Mouse (Mus musculus) G1E-ER4 (cell line): Measurements from ENCODE around the gene Rhox3e. TPM values are rescaled to one million over a fixed set of nuclear protein-coding genes. Genes with fewer than 3 reads are reported as not detected.
"Not testable (repeated sequence)": the region's sequence is repeated elsewhere in the genome, so short reads cannot be mapped to it uniquely, and the experiment has no call there.

Experiments
- GATA1 ChIP-seq: IDR thresholded peaks from one replicate; pipeline ENCODE4 v1.8.0; 2012; ENCODE audit warnings: low read length, inconsistent platforms
- polyA plus RNA-seq: library from polyadenylated mRNA; stranded (reverse); fragments of >175 nt; gene quantifications from 2 replicates; pipeline ENCODE4 v1.2.3, GENCODE M21; 2012

The Rhox3e gene
- polyA plus RNA-seq = not detected in 2 replicates

DNA sequence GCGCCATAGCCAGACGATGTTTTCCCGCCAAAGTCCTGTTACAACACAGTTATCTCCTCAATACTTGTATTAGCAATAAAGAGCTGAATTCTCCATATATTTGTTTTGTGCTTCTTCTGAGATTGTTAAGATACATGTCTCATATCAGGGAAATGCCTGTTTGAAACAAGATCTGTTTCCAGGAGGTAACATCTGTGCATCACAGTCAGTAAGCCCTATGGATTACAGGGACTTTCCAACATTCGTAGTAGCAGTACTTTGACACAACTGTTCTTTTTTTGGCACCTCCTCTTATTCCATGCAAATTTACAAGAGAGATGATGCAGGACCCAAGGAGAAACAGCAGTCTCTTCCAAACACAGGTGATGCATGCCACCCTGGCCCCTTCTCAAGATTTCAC lies at the start of gene Rhox3e:
Rhox3e (plus strand) TSS at position 301 of the 400 bp plus-strand sequence.
- not testable (repeated sequence) for TF ChIP-seq GATA1

- not testable (repeated sequence) for TF ChIP-seq GATA1
Measured at GRCm38 (mm10) chrX:37514059-37514458, 27.8 kb upstream of the Rhox3e start, which contains the start of gene Rhox4d. Rhox4d (plus strand) TSS chrX:37514359.

- TF ChIP-seq GATA1 = not testable (repeated sequence)
Measured at GRCm38 (mm10) chrX:37530152-37530551, 11.7 kb upstream of the Rhox3e start, which contains the start of gene Rhox2e. Rhox2e (plus strand) TSS chrX:37530452.

GRCm38 (mm10) chrX:37557112-37557511 lies 15.3 kb downstream of the Rhox3e start, which contains the start of gene Rhox4e:
Rhox4e (plus strand) TSS chrX:37557412.
- TF ChIP-seq GATA1 = not testable (repeated sequence)

- TF ChIP-seq GATA1 = not testable (repeated sequence)
Measured at GRCm38 (mm10) chrX:37571105-37571504, 29.3 kb downstream of the Rhox3e start, which contains the start of gene Rhox2f. Rhox2f (plus strand) TSS chrX:37571405.

GRCm38 (mm10) chrX:37580692-37581091 lies 38.9 kb downstream of the Rhox3e start, which contains the start of gene Rhox3f:
Rhox3f (plus strand) TSS chrX:37580992.
- not testable (repeated sequence) for TF ChIP-seq GATA1

Other genes starting within 250 kb of the Rhox3e start
- gene Rhox3a2, start 162.0 kb upstream of the Rhox3e start, polyA plus RNA-seq = not detected in 2 replicates
- gene Rhox4a2, start 151.2 kb upstream of the Rhox3e start, polyA plus RNA-seq = not detected in 2 replicates
- gene Rhox2b, start 130.0 kb upstream of the Rhox3e start, polyA plus RNA-seq = not detected in 2 replicates
- gene Rhox4b, start 109.5 kb upstream of the Rhox3e start, polyA plus RNA-seq = not detected in 2 replicates
- gene Rhox2c, start 88.3 kb upstream of the Rhox3e start, polyA plus RNA-seq = not detected in 2 replicates
- gene Rhox3c, start 83.4 kb upstream of the Rhox3e start, polyA plus RNA-seq = not detected in 2 replicates
- not detected in 2 replicates for gene Rhox4c, start 61.7 kb upstream of the Rhox3e start, polyA plus RNA-seq
- 0.12 and 0.18 TPM in 2 replicates for gene Rhox2d, start 48.6 kb upstream of the Rhox3e start, polyA plus RNA-seq
- not detected in 2 replicates for gene Rhox4d, start 27.7 kb upstream of the Rhox3e start, polyA plus RNA-seq
- not detected in 2 replicates for gene Rhox2e, start 11.6 kb upstream of the Rhox3e start, polyA plus RNA-seq
- gene Rhox4e, start 15.4 kb downstream of the Rhox3e start, polyA plus RNA-seq = not detected in 2 replicates
- not detected in 2 replicates for gene Rhox2f, start 29.4 kb downstream of the Rhox3e start, polyA plus RNA-seq
- not detected in 2 replicates for gene Rhox3f, start 39.0 kb downstream of the Rhox3e start, polyA plus RNA-seq
- not detected in 2 replicates for gene Rhox4f, start 65.7 kb downstream of the Rhox3e start, polyA plus RNA-seq
- gene Rhox3g, start 86.6 kb downstream of the Rhox3e start, polyA plus RNA-seq = not detected in 2 replicates
- not detected in 2 replicates for gene Rhox2g, start 101.5 kb downstream of the Rhox3e start, polyA plus RNA-seq
- not detected in 2 replicates for gene Rhox4g, start 109.3 kb downstream of the Rhox3e start, polyA plus RNA-seq
- not detected in 2 replicates for gene Rhox3h, start 126.7 kb downstream of the Rhox3e start, polyA plus RNA-seq
- 0.17 and 0.24 TPM in 2 replicates for gene Rhox2h, start 131.3 kb downstream of the Rhox3e start, polyA plus RNA-seq